Mouse (Mus musculus) myocyte (in vitro differentiated cells): ENCODE results near the gene Msh2. TPM values are rescaled to one million over a fixed set of nuclear protein-coding genes. Genes with fewer than 3 reads are reported as not detected.
A peak's percentile ranks its signal among the peaks of the same experiment; 100 is the strongest.

Experiments used
- H3K27me3 ChIP-seq: one replicate; pipeline ENCODE4 v1.6.1; 2011; ENCODE audit not compliant: control insufficient read depth, insufficient read depth, insufficient read length
- H3K36me3 ChIP-seq: one replicate; pipeline ENCODE4 v1.6.1; 2011; ENCODE audit not compliant: control insufficient read depth, insufficient read depth
- H3K4me2 ChIP-seq: one replicate; pipeline ENCODE4 v1.6.1; 2011; ENCODE audit warnings: low read depth, control low read depth
- H3K4me3 ChIP-seq: one replicate; pipeline ENCODE4 v1.5.1; 2011; ENCODE audit warnings: mild to moderate bottlenecking, control low read depth, moderate library complexity
- H3K79me2 ChIP-seq: one replicate; pipeline ENCODE4 v1.6.1; 2011; ENCODE audit not compliant: control insufficient read depth, insufficient read depth
- H3ac ChIP-seq: one replicate; pipeline ENCODE4 v1.6.1; 2011; ENCODE audit not compliant: control insufficient read depth, insufficient read length
- CEBPB ChIP-seq: IDR thresholded peaks from 2 replicates; pipeline ENCODE4 v1.6.1; 2011; ENCODE audit warnings: mild to moderate bottlenecking, moderate library complexity; ENCODE audit not compliant: poor library complexity, insufficient read depth, severe bottlenecking
- E2F4 ChIP-seq: IDR thresholded peaks from one replicate; pipeline ENCODE4 v1.6.1; 2011; ENCODE audit warnings: mild to moderate bottlenecking, control low read depth, moderate library complexity; ENCODE audit not compliant: insufficient read depth
- MAX ChIP-seq: IDR thresholded peaks from one replicate; pipeline ENCODE4 v1.6.1; 2011; ENCODE audit warnings: low read depth, mild to moderate bottlenecking, control low read depth
- MYOD1 ChIP-seq, 3 experiments: IDR thresholded peaks; one replicate each; pipeline ENCODE4 v1.6.1; 2011; ENCODE audit warnings: control low read depth in 2 of 3, low read depth in 2 of 3, mild to moderate bottlenecking in 2 of 3, moderate library complexity in 1 of 3; ENCODE audit not compliant: insufficient read length in 2 of 3, control insufficient read depth in 1 of 3
- MYOG ChIP-seq, 3 experiments: IDR thresholded peaks; one replicate each; pipeline ENCODE4 v1.6.1; 2011; ENCODE audit warnings: control low read depth in 2 of 3, low read depth in 2 of 3, mild to moderate bottlenecking in 2 of 3; ENCODE audit not compliant: insufficient read length in 2 of 3, control insufficient read depth in 1 of 3, insufficient read depth in 1 of 3
- POLR2A ChIP-seq: IDR thresholded peaks from one replicate; pipeline ENCODE4 v1.6.1; 2011; ENCODE audit warnings: low read depth, mild to moderate bottlenecking, control low read depth, moderate library complexity; ENCODE audit not compliant: insufficient read length
- POLR2AphosphoS2 ChIP-seq: IDR thresholded peaks from one replicate; pipeline ENCODE4 v1.6.1; 2011; ENCODE audit warnings: low read depth, control low read depth; ENCODE audit not compliant: insufficient read length
- REST ChIP-seq: IDR thresholded peaks from one replicate; pipeline ENCODE4 v1.6.1; 2011; ENCODE audit warnings: mild to moderate bottlenecking, control low read depth, moderate library complexity; ENCODE audit not compliant: insufficient read depth, insufficient read length
- SRF ChIP-seq: IDR thresholded peaks from one replicate; pipeline ENCODE4 v1.6.1; 2011; ENCODE audit warnings: low read depth; ENCODE audit not compliant: control insufficient read depth, insufficient read length
- TCF12 ChIP-seq: IDR thresholded peaks from one replicate; pipeline ENCODE4 v1.6.1; 2011; ENCODE audit warnings: mild to moderate bottlenecking, control low read depth; ENCODE audit not compliant: poor library complexity, insufficient read depth, severe bottlenecking
- TCF3 ChIP-seq: IDR thresholded peaks from one replicate; pipeline ENCODE4 v1.6.1; 2011; ENCODE audit warnings: low read depth, control low read depth; ENCODE audit not compliant: insufficient read length
- USF1 ChIP-seq: IDR thresholded peaks from one replicate; pipeline ENCODE4 v1.6.1; 2011; ENCODE audit warnings: low read depth, mild to moderate bottlenecking, control low read depth, moderate library complexity
- polyA plus RNA-seq: library from polyadenylated mRNA; unstranded; fragments of >200 nt; fragmentation: generic; extraction: Trizol; gene quantifications from one replicate; pipeline ENCODE4 v1.2.1, GENCODE M21; 2012; ENCODE audit warnings: missing spikeins

Msh2 gene
- 4.6 TPM for polyA plus RNA-seq

DNA sequence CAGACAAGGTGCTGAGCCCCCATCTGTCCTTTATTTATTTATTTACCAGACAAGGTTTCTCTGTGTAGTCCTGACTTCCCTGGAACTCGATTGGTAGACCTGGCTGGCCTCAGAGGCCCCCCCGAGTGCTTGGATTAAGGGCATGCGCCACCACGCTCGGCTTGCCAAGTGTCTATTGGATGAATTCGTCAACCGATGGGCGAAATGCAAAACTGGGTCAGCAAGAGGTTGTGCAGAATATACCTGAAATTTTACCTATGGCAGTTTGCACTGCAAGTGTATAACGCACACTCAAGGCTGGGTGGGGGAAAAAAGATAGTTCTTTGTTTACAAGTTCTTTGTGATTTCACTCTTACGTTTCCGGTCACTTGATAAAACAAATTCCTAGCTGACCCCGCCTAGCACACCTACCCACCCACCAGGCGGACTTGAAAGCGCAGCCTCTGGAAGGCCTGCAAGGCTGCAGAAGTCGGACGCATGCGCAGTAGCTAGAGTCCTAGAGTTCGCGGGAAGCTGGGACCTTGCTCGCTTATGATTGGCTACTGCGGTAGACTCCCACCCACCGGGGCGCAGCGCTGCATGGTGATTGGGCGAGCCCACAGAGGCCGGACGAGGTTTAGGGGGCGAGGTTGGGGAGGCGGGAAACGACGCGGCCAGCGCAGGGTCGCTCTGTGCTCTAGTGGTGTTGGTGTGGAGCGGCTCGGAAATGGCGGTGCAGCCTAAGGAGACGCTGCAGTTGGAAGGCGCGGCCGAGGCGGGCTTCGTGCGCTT lies at the start of gene Msh2:
Gene Msh2 (plus strand): TSS at position 441 of the 771 bp plus-strand sequence.
- no peaks in the 10 kb centered on the region for H3K27me3 ChIP-seq
- H3K36me3 ChIP-seq: no peaks in the 10 kb centered on the region
- H3ac ChIP-seq: peak within 1 kb of the TSS; percentile 8
- H3K4me3 ChIP-seq: peak within 1 kb of the TSS; percentile 41
- H3K4me2 ChIP-seq: peak within 1 kb of the TSS; percentile 88
- H3K79me2 ChIP-seq: no peaks in the 10 kb centered on the region
- no peak for TF ChIP-seq MYOD1 (IDR thresholded peaks at IDR 0.05; ENCODE audit: control insufficient read depth in 1 of 3, insufficient read length in 2 of 3, low read depth in 2 of 3)
- peak; percentile 86 for TF ChIP-seq POLR2A
- TF ChIP-seq USF1: no peak
- TF ChIP-seq TCF3: no peak
- peak; percentile 65 for TF ChIP-seq POLR2AphosphoS2
- no peak for TF ChIP-seq REST
- no peak for TF ChIP-seq CEBPB
- peak; percentile 65 for TF ChIP-seq E2F4

DNA sequence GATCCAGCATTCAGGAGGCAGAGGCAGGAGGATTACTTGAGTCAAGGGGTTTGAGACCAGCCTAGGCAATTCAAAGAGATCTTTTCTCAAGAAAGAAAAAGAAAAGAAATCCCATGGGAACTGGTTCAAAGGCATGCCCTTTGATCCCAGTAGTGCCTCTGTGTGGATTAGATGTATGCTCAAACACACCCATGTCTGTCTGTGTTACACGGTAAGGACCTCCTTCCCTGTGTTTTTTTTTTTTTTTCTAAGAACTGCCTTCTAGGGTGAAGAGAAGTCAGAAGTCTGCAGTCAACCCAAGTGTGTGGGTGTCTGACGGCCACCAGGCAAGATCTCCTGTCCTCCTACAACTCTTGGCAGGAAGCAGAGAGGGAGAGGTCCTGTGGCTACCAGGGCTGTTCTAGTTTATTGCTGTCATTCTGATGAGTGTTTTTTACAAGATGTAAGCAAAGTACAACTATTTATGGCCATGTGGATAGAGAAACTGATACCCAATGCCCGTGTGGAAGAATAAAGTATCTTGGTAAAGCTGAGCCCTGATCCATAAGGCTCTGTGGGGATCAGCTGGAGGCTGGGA lies 46.5 kb upstream of the Msh2 start:
- no peak for TF ChIP-seq MYOD1 (IDR thresholded peaks at IDR 0.05; ENCODE audit: control insufficient read depth in 1 of 3, insufficient read length in 2 of 3, low read depth in 2 of 3)
- TF ChIP-seq MYOG (IDR thresholded peaks at IDR 0.05; ENCODE audit: control insufficient read depth in 1 of 3, insufficient read depth in 1 of 3, insufficient read length in 2 of 3, low read depth in 2 of 3): no peak
- no peak for TF ChIP-seq E2F4
- no peak for TF ChIP-seq POLR2AphosphoS2
- no peak for TF ChIP-seq TCF3
- no peak for TF ChIP-seq REST
- TF ChIP-seq TCF12: no peak
- no peak for TF ChIP-seq CEBPB
- TF ChIP-seq SRF: no peak
- no peak for TF ChIP-seq MAX
- TF ChIP-seq USF1: no peak
- TF ChIP-seq POLR2A: no peak
- H3K4me3 ChIP-seq: no peak overlapping the region
- H3ac ChIP-seq: no peak overlapping the region
- H3K4me2 ChIP-seq: no peak overlapping the region
- no peaks in the 10 kb centered on the region for H3K79me2 ChIP-seq
- no peaks in the 10 kb centered on the region for H3K27me3 ChIP-seq
- H3K36me3 ChIP-seq: no peaks in the 10 kb centered on the region

DNA sequence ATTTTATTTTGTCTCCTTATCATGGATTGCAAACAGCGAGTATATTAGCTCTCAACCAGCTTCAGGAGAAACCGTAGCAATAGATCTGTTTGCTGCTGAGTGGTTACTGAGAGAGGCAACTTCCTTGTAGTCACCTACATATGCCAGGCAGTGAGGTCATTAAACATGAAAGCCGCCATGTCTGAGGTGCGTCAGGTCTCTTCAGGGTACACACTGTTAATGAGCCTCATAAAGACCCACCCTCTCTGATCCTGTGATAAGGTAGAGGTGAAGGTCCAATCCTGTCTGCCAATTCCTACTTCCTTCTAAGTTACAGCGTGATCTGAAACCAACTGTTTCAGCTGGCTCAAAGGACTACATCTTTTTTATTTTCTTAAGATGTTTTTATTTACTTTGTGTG lies 44.0 kb upstream of the Msh2 start:
- TF ChIP-seq POLR2A (no peak), TCF12 (no peak), REST (no peak), MAX (no peak), SRF (no peak), E2F4 (no peak), MYOG (IDR thresholded peaks at IDR 0.05; ENCODE audit: control insufficient read depth in 1 of 3, insufficient read depth in 1 of 3, insufficient read length in 2 of 3, low read depth in 2 of 3) (no peak), USF1 (no peak), POLR2AphosphoS2 (no peak), CEBPB (no peak), TCF3 (no peak)
- H3K4me3 ChIP-seq: no peak overlapping the region
- H3K79me2 ChIP-seq: no peaks in the 10 kb centered on the region
- H3K27me3 ChIP-seq: no peaks in the 10 kb centered on the region
- no peak overlapping the region for H3ac ChIP-seq
- H3K4me2 ChIP-seq: no peak overlapping the region
- H3K36me3 ChIP-seq: no peaks in the 10 kb centered on the region

DNA sequence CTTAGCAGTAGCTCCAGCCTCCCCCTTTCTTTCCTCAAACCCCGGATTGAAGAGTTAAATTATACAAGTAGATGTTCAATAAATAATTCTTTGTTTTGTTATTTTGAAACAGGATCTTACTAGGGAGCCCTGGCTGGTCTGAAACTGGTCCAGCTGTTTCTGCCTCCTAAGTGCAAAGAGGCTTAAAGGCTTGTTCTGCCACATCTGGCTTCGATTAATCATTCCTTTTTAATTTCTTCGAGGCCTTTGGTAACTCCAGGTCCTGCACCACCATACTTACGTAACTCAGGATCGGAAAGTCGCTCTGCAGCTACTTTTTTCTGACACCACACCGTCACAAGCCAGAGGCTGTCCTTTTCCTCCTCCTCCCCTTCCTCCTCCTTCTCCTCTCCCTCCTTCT lies 43.4 kb upstream of the Msh2 start:
- no peak for TF ChIP-seq MYOG (IDR thresholded peaks at IDR 0.05; ENCODE audit: control insufficient read depth in 1 of 3, insufficient read depth in 1 of 3, insufficient read length in 2 of 3, low read depth in 2 of 3)
- no peak for TF ChIP-seq TCF12
- TF ChIP-seq MYOD1 (IDR thresholded peaks at IDR 0.05; ENCODE audit: control insufficient read depth in 1 of 3, insufficient read length in 2 of 3, low read depth in 2 of 3): no peak
- no peak for TF ChIP-seq MAX
- TF ChIP-seq REST: no peak
- no peak overlapping the region for H3K4me3 ChIP-seq
- H3K36me3 ChIP-seq: no peaks in the 10 kb centered on the region

DNA sequence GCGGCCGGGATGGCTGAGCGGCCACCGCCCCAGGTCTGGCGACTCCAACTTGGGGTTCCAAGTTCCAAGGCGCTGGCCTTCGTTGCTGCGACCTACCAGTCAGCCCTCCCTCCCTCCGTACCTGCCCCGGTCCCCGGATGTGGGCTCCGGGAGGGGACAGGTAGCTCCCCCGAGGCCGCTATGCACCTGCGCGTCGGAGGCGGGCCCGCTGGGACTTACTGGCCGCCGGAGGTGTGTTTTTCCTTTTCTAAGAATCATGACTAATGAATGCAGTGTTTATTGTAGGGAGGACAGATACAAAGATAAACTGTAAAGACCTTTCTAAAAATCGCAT lies 35.1 kb upstream of the Msh2 start:
- no peak overlapping the region for H3ac ChIP-seq
- H3K79me2 ChIP-seq: no peaks in the 10 kb centered on the region
- peaks cover 7% of the 10 kb centered on the region for H3K27me3 ChIP-seq
- TF ChIP-seq E2F4 (no peak), TCF3 (no peak), POLR2A (no peak), SRF (no peak), MYOG (IDR thresholded peaks at IDR 0.05; ENCODE audit: control insufficient read depth in 1 of 3, insufficient read depth in 1 of 3, insufficient read length in 2 of 3, low read depth in 2 of 3) (no peak), TCF12 (no peak), MAX (no peak), CEBPB (no peak), USF1 (no peak), REST (no peak), POLR2AphosphoS2 (no peak), MYOD1 (IDR thresholded peaks at IDR 0.05; ENCODE audit: control insufficient read depth in 1 of 3, insufficient read length in 2 of 3, low read depth in 2 of 3) (no peak)
- no peak overlapping the region for H3K4me3 ChIP-seq
- no peak overlapping the region for H3K4me2 ChIP-seq
- no peaks in the 10 kb centered on the region for H3K36me3 ChIP-seq

More for the DNA sequence above, 43.4 kb upstream of the Msh2 start:
- Histone ChIP-seq H3K79me2 (no peaks in the 10 kb centered on the region), H3K27me3 (no peaks in the 10 kb centered on the region), H3ac (no peak overlapping the region), H3K4me2 (no peak overlapping the region)
